Mouse (Mus musculus): ENCODE results near the gene Sema4g. TPM values are rescaled to one million over a fixed set of nuclear protein-coding genes. Genes with fewer than 3 reads are reported as not detected.

Sema4g gene
- polyA plus RNA-seq, 1 experiment from 2014 or later, result 4.8 TPM

GRCm38 (mm10) chr19:45047417-45047934 lies 58.6 kb downstream of the Sema4g start, which contains the start of gene Sfxn3:
Gene Sfxn3, plus strand, starts transcription at chr19:45047503.
- H3K9me3 ChIP-seq, result no peaks in the 10 kb centered on the region
- peak; percentile 82 for DNase-seq (ENCODE audit: low spot score)
- peaks cover 71% of the 10 kb centered on the region for H3K27me3 ChIP-seq (replicated peaks; ENCODE audit: low read depth, poor library complexity, severe bottlenecking)
- H3K36me3 ChIP-seq (replicated peaks), result peaks cover 8% of the 10 kb centered on the region; the same call in 1 of the 2 replicates
- peak within 1 kb of the TSS; percentile 62 for H3K4me3 ChIP-seq
- under 1% methylated on average over 26 of the region's 26 CpGs for WGBS
- peaks cover 37% of the 10 kb centered on the region for H3K4me1 ChIP-seq
- peak within 1 kb of the TSS; percentile 81 for H3K27ac ChIP-seq (replicated peaks)

- H3K9me3 ChIP-seq, result no peaks in the 10 kb centered on the region
- H3K27ac ChIP-seq (replicated peaks), result peak overlapping the region; percentile 81
- H3K36me3 ChIP-seq (replicated peaks), result peaks cover 13% of the 10 kb centered on the region; the same call in 1 of the 2 replicates
- peaks cover 68% of the 10 kb centered on the region for H3K27me3 ChIP-seq (replicated peaks; ENCODE audit: low read depth, poor library complexity, severe bottlenecking)
- DNase-seq (ENCODE audit: low spot score), result no peak
- WGBS, result 61% methylated on average over 11 of the region's 11 CpGs
- H3K4me3 ChIP-seq, result peak overlapping the region; percentile 62
- peaks cover 37% of the 10 kb centered on the region for H3K4me1 ChIP-seq
These were observed 59.2 kb downstream of the Sema4g start for GRCm38 (mm10) chr19:45047935-45048643.

- H3K4me3 ChIP-seq, result peak overlapping the region; percentile 62
- peaks cover 13% of the 10 kb centered on the region; the same call in 1 of the 2 replicates for H3K36me3 ChIP-seq (replicated peaks)
- H3K27ac ChIP-seq (replicated peaks), result peak overlapping the region; percentile 81; the same call in 1 of the 2 replicates
- H3K27me3 ChIP-seq (replicated peaks; ENCODE audit: low read depth, poor library complexity, severe bottlenecking), result peaks cover 60% of the 10 kb centered on the region
- H3K4me1 ChIP-seq, result peaks cover 37% of the 10 kb centered on the region
- no peak for DNase-seq (ENCODE audit: low spot score)
- 84% methylated on average over 12 of the region's 12 CpGs for WGBS
- H3K9me3 ChIP-seq, result no peaks in the 10 kb centered on the region
These were observed 59.9 kb downstream of the Sema4g start for GRCm38 (mm10) chr19:45048644-45049365.

- 80% methylated on average over 9 of the region's 9 CpGs for WGBS
- DNase-seq (ENCODE audit: low spot score), result no peak
- Histone ChIP-seq H3K9me3 (no peaks in the 10 kb centered on the region), H3K27me3 (replicated peaks; ENCODE audit: low read depth, poor library complexity, severe bottlenecking) (peaks cover 53% of the 10 kb centered on the region), H3K4me1 (peaks cover 42% of the 10 kb centered on the region), H3K36me3 (replicated peaks) (peaks cover 16% of the 10 kb centered on the region; the same call in 1 of the 2 replicates), H3K4me3 (no peak overlapping the region), H3K27ac (replicated peaks) (no peak overlapping the region)
These were observed 60.6 kb downstream of the Sema4g start for GRCm38 (mm10) chr19:45049523-45049922.

Other genes with a start within 250 kb of the Sema4g start
- gene Pax2, start 233.1 kb upstream of the Sema4g start, polyA plus RNA-seq (2016; fragmentation: Nextera tagmentation; extraction: Ambion mirVana), result 1.00 and 1.8 TPM in 2 replicates
- 56.3 and 57.8 TPM in 2 replicates for gene Slf2, start 58.0 kb upstream of the Sema4g start, polyA plus RNA-seq (2016; fragmentation: Nextera tagmentation; extraction: Ambion mirVana)
- 40.9 and 41.8 TPM in 2 replicates for gene Twnk, start 16.6 kb downstream of the Sema4g start, polyA plus RNA-seq (2016; fragmentation: Nextera tagmentation; extraction: Ambion mirVana)
- 70.6 and 74.8 TPM in 2 replicates for gene Mrpl43, start 17.3 kb downstream of the Sema4g start, polyA plus RNA-seq (2016; fragmentation: Nextera tagmentation; extraction: Ambion mirVana)
- gene Lzts2, start 25.3 kb downstream of the Sema4g start, polyA plus RNA-seq (2016; fragmentation: Nextera tagmentation; extraction: Ambion mirVana), result 69.8 and 75.0 TPM in 2 replicates
- gene Pdzd7, start 56.6 kb downstream of the Sema4g start, polyA plus RNA-seq (2016; fragmentation: Nextera tagmentation; extraction: Ambion mirVana), result 0.27 and 0.65 TPM in 2 replicates
- gene Sfxn3, start 58.4 kb downstream of the Sema4g start, polyA plus RNA-seq (2016; fragmentation: Nextera tagmentation; extraction: Ambion mirVana), result 7.7 and 9.8 TPM in 2 replicates
- 3.7 and 6.7 TPM in 2 replicates for gene Kazald1, start 86.1 kb downstream of the Sema4g start, polyA plus RNA-seq (2016; fragmentation: Nextera tagmentation; extraction: Ambion mirVana)
- gene Tlx1, start 161.6 kb downstream of the Sema4g start, polyA plus RNA-seq (2016; fragmentation: Nextera tagmentation; extraction: Ambion mirVana), result 3.1 and 3.3 TPM in 2 replicates
- gene Lbx1, start 246.7 kb downstream of the Sema4g start, polyA plus RNA-seq (2016; fragmentation: Nextera tagmentation; extraction: Ambion mirVana), result 0.22 and 0.40 TPM in 2 replicates

Measured in embryonic facial prominence, embryonic 10.5 days (tissue).